Mouse (Mus musculus): ENCODE results near the gene Nlrp10. TPM values are rescaled to one million over a fixed set of nuclear protein-coding genes. Genes with fewer than 3 reads are reported as not detected.

The Nlrp10 gene
- total and polyA plus RNA-seq, 3 experiments: 0.35 to 0.53 TPM; not detected in 1

DNA sequence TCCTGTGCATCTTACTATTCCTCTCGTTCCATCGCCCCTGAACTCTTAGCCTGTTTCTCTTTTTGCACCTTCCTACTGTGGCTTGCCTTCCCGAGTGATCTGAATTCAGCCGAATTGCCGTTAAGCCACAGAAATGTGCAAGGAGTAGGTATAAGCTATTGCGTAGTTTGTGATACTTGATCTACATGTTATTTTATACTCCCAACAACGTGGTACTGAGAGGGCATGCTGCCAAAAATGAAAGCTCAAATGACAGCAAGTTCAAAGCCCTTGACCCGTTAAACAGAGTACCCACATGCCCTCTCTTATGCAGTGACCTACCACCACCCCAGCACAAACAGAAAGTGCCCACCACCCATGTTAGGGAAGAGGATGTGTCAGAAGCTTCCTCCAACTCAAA, 4.9 kb upstream of the Nlrp10 start:
- Histone ChIP-seq H3K27me3 (ENCODE audit: control insufficient read depth in 1 of 2, insufficient read depth in 2 of 2, low read length in 2 of 2) (no peaks in the 10 kb centered on the region), H3K9ac (ENCODE audit: control insufficient read depth, low read depth, low read length, poor library complexity, severe bottlenecking) (peak overlapping the region; percentile 98), H3K4me3 (ENCODE audit: control insufficient read depth in 1 of 2, insufficient read depth in 1 of 2, low read depth in 2 of 2, low read length in 2 of 2) (peak overlapping the region; percentile 97 to 100), H3K27ac (ENCODE audit: control insufficient read depth, low read depth, low read length) (peak overlapping the region; percentile 51), H3K9me3 (replicated peaks; ENCODE audit: insufficient read depth, low read length) (no peaks in the 10 kb centered on the region), H3K79me2 (ENCODE audit: control insufficient read depth, insufficient read depth, low read length, poor library complexity) (peaks cover 22% of the 10 kb centered on the region), H3K36me3 (ENCODE audit: control insufficient read depth in 1 of 2, insufficient read depth in 2 of 2, low read length in 2 of 2) (peaks cover 5 to 16% of the 10 kb centered on the region in 2 experiments), H3K4me1 (ENCODE audit: control insufficient read depth in 1 of 2, insufficient read depth in 2 of 2, low read length in 2 of 2) (peaks cover 4 to 12% of the 10 kb centered on the region in 2 experiments; a peak in 3 of 4 replicates)
- TF ChIP-seq GABPA (IDR thresholded peaks at IDR 0.05; ENCODE audit: low read depth, low read length) (no peak), MAX (IDR thresholded peaks at IDR 0.05; ENCODE audit: low read length) (peak; percentile 47; the same call in 1 of the 2 replicates)
- peak; percentile 39 for DNase-seq (ENCODE audit: low read depth, low spot score)

DNA sequence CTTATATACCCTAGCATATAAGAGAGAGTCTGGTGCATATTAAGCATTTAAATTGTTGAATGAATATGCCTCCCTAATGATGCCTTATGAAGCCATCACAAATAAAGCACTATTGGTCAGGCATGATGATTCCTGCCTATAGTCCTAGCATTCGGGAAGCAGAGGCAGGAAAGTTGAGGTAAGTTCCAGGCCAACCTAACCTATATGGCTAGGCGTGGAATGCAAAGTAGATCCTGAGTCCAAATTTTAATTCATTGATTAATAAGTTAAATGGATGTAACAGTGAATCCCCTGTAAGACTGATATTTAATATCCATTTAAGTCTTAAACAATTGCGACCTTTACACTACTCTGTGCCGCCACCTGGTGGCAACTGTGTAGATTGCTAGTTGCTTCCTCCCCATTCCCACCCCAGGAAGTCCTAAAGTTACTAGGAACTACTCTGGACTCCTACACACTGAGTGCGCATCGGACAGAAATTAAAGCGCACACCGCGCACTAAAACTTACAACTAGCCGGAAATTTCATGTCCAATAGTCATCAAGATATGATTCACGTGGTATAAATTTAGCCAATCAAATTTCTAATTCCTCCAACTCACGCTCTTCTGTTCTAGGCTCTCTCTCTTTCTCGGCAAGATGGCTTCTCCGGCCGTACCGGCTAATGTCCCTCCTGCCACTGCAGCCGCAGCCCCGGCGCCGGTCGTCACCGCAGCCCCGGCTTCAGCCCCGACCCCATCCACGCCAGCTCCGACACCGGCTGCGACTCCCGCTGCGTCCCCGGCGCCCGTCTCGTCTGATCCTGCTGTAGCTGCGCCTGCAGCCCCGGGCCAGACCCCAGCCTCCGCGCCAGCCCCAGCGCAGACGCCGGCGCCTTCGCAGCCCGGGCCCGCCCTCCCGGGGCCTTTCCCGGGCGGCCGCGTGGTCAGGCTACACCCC, 4.1 kb upstream of the Nlrp10 start, which contains the start of gene Eif3f:
Eif3f (plus strand) TSS at position 624 of the 938 bp plus-strand sequence.
- Histone ChIP-seq H3K9me3 (replicated peaks; ENCODE audit: insufficient read depth, low read length) (no peaks in the 10 kb centered on the region), H3K4me3 (ENCODE audit: control insufficient read depth in 1 of 2, insufficient read depth in 1 of 2, low read depth in 2 of 2, low read length in 2 of 2) (peak within 1 kb of the TSS; percentile 97 to 100), H3K27me3 (ENCODE audit: control insufficient read depth in 1 of 2, insufficient read depth in 2 of 2, low read length in 2 of 2) (no peaks in the 10 kb centered on the region), H3K27ac (ENCODE audit: control insufficient read depth, low read depth, low read length) (peak within 1 kb of the TSS; percentile 51), H3K9ac (ENCODE audit: control insufficient read depth, low read depth, low read length, poor library complexity, severe bottlenecking) (peak within 1 kb of the TSS; percentile 98), H3K79me2 (ENCODE audit: control insufficient read depth, insufficient read depth, low read length, poor library complexity) (peaks cover 22% of the 10 kb centered on the region), H3K4me1 (ENCODE audit: control insufficient read depth in 1 of 2, insufficient read depth in 2 of 2, low read length in 2 of 2) (peaks cover 4 to 15% of the 10 kb centered on the region in 2 experiments), H3K36me3 (ENCODE audit: control insufficient read depth in 1 of 2, insufficient read depth in 2 of 2, low read length in 2 of 2) (peaks cover 9 to 14% of the 10 kb centered on the region in 2 experiments)
- peak; percentile 99 for DNase-seq (ENCODE audit: low read depth, low spot score)
- TF ChIP-seq CHD2 (IDR thresholded peaks at IDR 0.05; ENCODE audit: low read length) (no peak), ZMIZ1 (IDR thresholded peaks at IDR 0.05; ENCODE audit: low read depth, low read length) (no peak), ZC3H11A (IDR thresholded peaks at IDR 0.05; ENCODE audit: low read depth, low read length) (peak; percentile 83), JUND (IDR thresholded peaks at IDR 0.05; ENCODE audit: low read depth, low read length) (no peak), BHLHE40 (IDR thresholded peaks at IDR 0.05; ENCODE audit: borderline replicate concordance, low read depth, low read length) (no peak), ZNF384 (IDR thresholded peaks at IDR 0.05; ENCODE audit: low read depth, low read length) (no peak), EP300 (IDR thresholded peaks at IDR 0.05; ENCODE audit: low read depth in 1 of 2, low read length in 2 of 2) (no peak), GATA1 (IDR thresholded peaks at IDR 0.05; ENCODE audit: low read depth, low read length) (peak; percentile 58), NRF1 (IDR thresholded peaks at IDR 0.05; ENCODE audit: insufficient read depth, low read depth, low read length, poor library complexity, severe bottlenecking) (peak; percentile 25; the same call in 1 of the 2 replicates), RAD21 (IDR thresholded peaks at IDR 0.05; ENCODE audit: low read depth, low read length) (peak; percentile 94), ETS1 (IDR thresholded peaks at IDR 0.05; ENCODE audit: low read depth, low read length) (peak; percentile 18; the same call in 1 of the 2 replicates), KAT2A (conservative IDR thresholded peaks at IDR 0.05; ENCODE audit: low read depth, low read length) (peak; percentile 77), ZKSCAN1 (IDR thresholded peaks at IDR 0.05; ENCODE audit: low read depth, low read length) (no peak), E2F4 (IDR thresholded peaks at IDR 0.05; ENCODE audit: borderline replicate concordance, low read depth, low read length) (peak; percentile 79; the same call in 1 of the 2 replicates), MAX (IDR thresholded peaks at IDR 0.05; ENCODE audit: low read length) (peak; percentile 74), NELFE (IDR thresholded peaks at IDR 0.05; ENCODE audit: low read depth, low read length) (peak; percentile 85), MYC (IDR thresholded peaks at IDR 0.05; ENCODE audit: low read depth, low read length) (peak; percentile 69), USF1 (IDR thresholded peaks at IDR 0.05; ENCODE audit: low read depth, low read length) (peak; percentile 96), ELF1 (IDR thresholded peaks at IDR 0.05; ENCODE audit: low read depth, low read length) (peak; percentile 93), HCFC1 (IDR thresholded peaks at IDR 0.05; ENCODE audit: low read depth, low read length) (peak; percentile 96), USF2 (IDR thresholded peaks at IDR 0.05; ENCODE audit: borderline replicate concordance in 1 of 2, insufficient read depth in 1 of 2, low read depth in 1 of 2, low read length in 2 of 2) (peak; percentile 21 to 71; a peak in 2 of 4 replicates), MEF2A (IDR thresholded peaks at IDR 0.05; ENCODE audit: extremely low read depth, insufficient replicate concordance, low read depth, low read length, poor library complexity, severe bottlenecking) (peak; percentile 60; the same call in 1 of the 2 replicates), RCOR1 (IDR thresholded peaks at IDR 0.05; ENCODE audit: low read depth, low read length) (no peak), CHD1 (IDR thresholded peaks at IDR 0.05; ENCODE audit: low read depth, low read length) (no peak), TAL1 (IDR thresholded peaks at IDR 0.05; ENCODE audit: low read length) (no peak), MAZ (IDR thresholded peaks at IDR 0.05; ENCODE audit: low read depth, low read length) (0 out of 2 replicates have a peak, but pooled peaks have one; percentile 66)
